Mouse (Mus musculus): ENCODE data around the gene Cd40lg. TPM values are rescaled to one million over a fixed set of nuclear protein-coding genes. Genes with fewer than 3 reads are reported as not detected.

Cd40lg gene
- not detected in 2 replicates for polyA plus RNA-seq (2014; fragmentation: Nextera tagmentation; extraction: Ambion mirVana)

- H3K9ac ChIP-seq (ENCODE audit: low read length) = no peak within 1 kb of the TSS
- no peak for DNase-seq (ENCODE audit: low spot score)
- WGBS = 92% methylated on average over 9 of the region's 9 CpGs
- H3K4me1 ChIP-seq (ENCODE audit: control insufficient read depth, insufficient read depth, low read length) = no peaks in the 10 kb centered on the region
- H3K4me3 ChIP-seq (ENCODE audit: low read depth, low read length) = no peak within 1 kb of the TSS
- no peaks in the 10 kb centered on the region for H3K36me3 ChIP-seq (ENCODE audit: control insufficient read depth, insufficient read depth, low read length)
- ATAC-seq (ENCODE audit: insufficient read depth, low FRiP score, low TSS enrichment) = no peak
- no peak within 1 kb of the TSS for H3K27ac ChIP-seq (ENCODE audit: low read depth, low read length)
- H3K27me3 ChIP-seq (ENCODE audit: control insufficient read depth, insufficient read depth, low read length) = no peaks in the 10 kb centered on the region
- H3K9me3 ChIP-seq (ENCODE audit: control insufficient read depth, low read length) = no peaks in the 10 kb centered on the region
- no peak within 1 kb of the TSS for H3K4me2 ChIP-seq (ENCODE audit: low read depth)
Observed at GRCm38 (mm10) chrX:57211876-57212275, at the start of gene Cd40lg. Gene Cd40lg (plus strand): TSS chrX:57212143.

- no peak overlapping the region for H3K4me2 ChIP-seq (ENCODE audit: low read depth)
- no peaks in the 10 kb centered on the region for H3K36me3 ChIP-seq (ENCODE audit: control insufficient read depth, insufficient read depth, low read length)
- H3K4me1 ChIP-seq (ENCODE audit: control insufficient read depth, insufficient read depth, low read length) = no peaks in the 10 kb centered on the region
- DNase-seq (ENCODE audit: low spot score) (no peak), ATAC-seq (ENCODE audit: insufficient read depth, low FRiP score, low TSS enrichment) (no peak)
- H3K9ac ChIP-seq (ENCODE audit: low read length) = no peak overlapping the region
- H3K27me3 ChIP-seq (ENCODE audit: control insufficient read depth, insufficient read depth, low read length) = no peaks in the 10 kb centered on the region
- no peak overlapping the region for H3K27ac ChIP-seq (ENCODE audit: low read depth, low read length)
- H3K9me3 ChIP-seq (ENCODE audit: control insufficient read depth, low read length) = no peaks in the 10 kb centered on the region
- H3K4me3 ChIP-seq (ENCODE audit: low read depth, low read length) = no peak overlapping the region
- 88% methylated on average over 1 of the region's 1 CpGs for WGBS
Observed at GRCm38 (mm10) chrX:57166549-57166948, 45.4 kb upstream of the Cd40lg start.

- Histone ChIP-seq H3K27me3 (ENCODE audit: control insufficient read depth, insufficient read depth, low read length) (no peaks in the 10 kb centered on the region), H3K27ac (ENCODE audit: low read depth, low read length) (no peak overlapping the region), H3K4me1 (ENCODE audit: control insufficient read depth, insufficient read depth, low read length) (no peaks in the 10 kb centered on the region), H3K4me2 (ENCODE audit: low read depth) (no peak overlapping the region), H3K36me3 (ENCODE audit: control insufficient read depth, insufficient read depth, low read length) (no peaks in the 10 kb centered on the region), H3K9ac (ENCODE audit: low read length) (no peak overlapping the region), H3K9me3 (ENCODE audit: control insufficient read depth, low read length) (no peaks in the 10 kb centered on the region), H3K4me3 (ENCODE audit: low read depth, low read length) (no peak overlapping the region)
- DNase-seq (ENCODE audit: low spot score) (no peak), ATAC-seq (ENCODE audit: insufficient read depth, low FRiP score, low TSS enrichment) (no peak)
Observed at GRCm38 (mm10) chrX:57171269-57171668, 40.7 kb upstream of the Cd40lg start.

GRCm38 (mm10) chrX:57177225-57177779 lies 34.6 kb upstream of the Cd40lg start:
- WGBS = 92% methylated on average over 13 of the region's 13 CpGs
- H3K9me3 ChIP-seq (ENCODE audit: control insufficient read depth, low read length) = no peaks in the 10 kb centered on the region
- no peak overlapping the region for H3K9ac ChIP-seq (ENCODE audit: low read length)
- DNase-seq (ENCODE audit: low spot score) = no peak
- H3K27ac ChIP-seq (ENCODE audit: low read depth, low read length) = no peak overlapping the region
- no peaks in the 10 kb centered on the region for H3K4me1 ChIP-seq (ENCODE audit: control insufficient read depth, insufficient read depth, low read length)
- no peak overlapping the region for H3K4me2 ChIP-seq (ENCODE audit: low read depth)
- no peaks in the 10 kb centered on the region for H3K27me3 ChIP-seq (ENCODE audit: control insufficient read depth, insufficient read depth, low read length)
- H3K4me3 ChIP-seq (ENCODE audit: low read depth, low read length) = no peak overlapping the region
- ATAC-seq (ENCODE audit: insufficient read depth, low FRiP score, low TSS enrichment) = no peak
- H3K36me3 ChIP-seq (ENCODE audit: control insufficient read depth, insufficient read depth, low read length) = no peaks in the 10 kb centered on the region

GRCm38 (mm10) chrX:57182470-57182869 lies 29.5 kb upstream of the Cd40lg start:
- no peaks in the 10 kb centered on the region for H3K36me3 ChIP-seq (ENCODE audit: control insufficient read depth, insufficient read depth, low read length)
- no peak overlapping the region for H3K27ac ChIP-seq (ENCODE audit: low read depth, low read length)
- H3K27me3 ChIP-seq (ENCODE audit: control insufficient read depth, insufficient read depth, low read length) = no peaks in the 10 kb centered on the region
- H3K4me2 ChIP-seq (ENCODE audit: low read depth) = no peak overlapping the region
- no peaks in the 10 kb centered on the region for H3K9me3 ChIP-seq (ENCODE audit: control insufficient read depth, low read length)
- H3K4me1 ChIP-seq (ENCODE audit: control insufficient read depth, insufficient read depth, low read length) = no peaks in the 10 kb centered on the region
- WGBS = 83% methylated on average over 2 of the region's 2 CpGs
- H3K4me3 ChIP-seq (ENCODE audit: low read depth, low read length) = no peak overlapping the region
- ATAC-seq (ENCODE audit: insufficient read depth, low FRiP score, low TSS enrichment) (no peak), DNase-seq (ENCODE audit: low spot score) (no peak)
- no peak overlapping the region for H3K9ac ChIP-seq (ENCODE audit: low read length)

GRCm38 (mm10) chrX:57183359-57183758 lies 28.6 kb upstream of the Cd40lg start:
- DNase-seq (ENCODE audit: low spot score) = no peak
- H3K9ac ChIP-seq (ENCODE audit: low read length) = no peak overlapping the region
- 91% methylated on average over 3 of the region's 3 CpGs for WGBS
- H3K27ac ChIP-seq (ENCODE audit: low read depth, low read length) = no peak overlapping the region
- ATAC-seq (ENCODE audit: insufficient read depth, low FRiP score, low TSS enrichment) = no peak
- H3K27me3 ChIP-seq (ENCODE audit: control insufficient read depth, insufficient read depth, low read length) = no peaks in the 10 kb centered on the region
- H3K36me3 ChIP-seq (ENCODE audit: control insufficient read depth, insufficient read depth, low read length) = no peaks in the 10 kb centered on the region
- no peak overlapping the region for H3K4me2 ChIP-seq (ENCODE audit: low read depth)
- no peaks in the 10 kb centered on the region for H3K4me1 ChIP-seq (ENCODE audit: control insufficient read depth, insufficient read depth, low read length)
- H3K9me3 ChIP-seq (ENCODE audit: control insufficient read depth, low read length) = no peaks in the 10 kb centered on the region
- H3K4me3 ChIP-seq (ENCODE audit: low read depth, low read length) = no peak overlapping the region

- DNase-seq (ENCODE audit: low spot score) = no peak
- ATAC-seq (ENCODE audit: insufficient read depth, low FRiP score, low TSS enrichment) = no peak
- Histone ChIP-seq H3K9ac (ENCODE audit: low read length) (no peak overlapping the region), H3K36me3 (ENCODE audit: control insufficient read depth, insufficient read depth, low read length) (no peaks in the 10 kb centered on the region), H3K4me3 (ENCODE audit: low read depth, low read length) (no peak overlapping the region), H3K27me3 (ENCODE audit: control insufficient read depth, insufficient read depth, low read length) (no peaks in the 10 kb centered on the region), H3K9me3 (ENCODE audit: control insufficient read depth, low read length) (no peaks in the 10 kb centered on the region), H3K4me2 (ENCODE audit: low read depth) (no peak overlapping the region), H3K27ac (ENCODE audit: low read depth, low read length) (no peak overlapping the region), H3K4me1 (ENCODE audit: control insufficient read depth, insufficient read depth, low read length) (no peaks in the 10 kb centered on the region)
- 89% methylated on average over 8 of the region's 8 CpGs for WGBS
Observed at GRCm38 (mm10) chrX:57187301-57187700, 24.6 kb upstream of the Cd40lg start.

GRCm38 (mm10) chrX:57189335-57189734 lies 22.6 kb upstream of the Cd40lg start:
- H3K4me1 ChIP-seq (ENCODE audit: control insufficient read depth, insufficient read depth, low read length) = no peaks in the 10 kb centered on the region
- H3K9ac ChIP-seq (ENCODE audit: low read length) = no peak overlapping the region
- no peak overlapping the region for H3K4me3 ChIP-seq (ENCODE audit: low read depth, low read length)
- ATAC-seq (ENCODE audit: insufficient read depth, low FRiP score, low TSS enrichment) (no peak), DNase-seq (ENCODE audit: low spot score) (no peak)
- H3K27ac ChIP-seq (ENCODE audit: low read depth, low read length) = no peak overlapping the region
- H3K9me3 ChIP-seq (ENCODE audit: control insufficient read depth, low read length) = no peaks in the 10 kb centered on the region
- H3K4me2 ChIP-seq (ENCODE audit: low read depth) = no peak overlapping the region
- WGBS = 80% methylated on average over 5 of the region's 5 CpGs
- no peaks in the 10 kb centered on the region for H3K27me3 ChIP-seq (ENCODE audit: control insufficient read depth, insufficient read depth, low read length)
- H3K36me3 ChIP-seq (ENCODE audit: control insufficient read depth, insufficient read depth, low read length) = no peaks in the 10 kb centered on the region

GRCm38 (mm10) chrX:57196319-57196718 lies 15.6 kb upstream of the Cd40lg start:
- DNase-seq (ENCODE audit: low spot score) (no peak), ATAC-seq (ENCODE audit: insufficient read depth, low FRiP score, low TSS enrichment) (no peak)
- 85% methylated on average over 9 of the region's 9 CpGs for WGBS

More at GRCm38 (mm10) chrX:57196319-57196718, 15.6 kb upstream of the Cd40lg start:
- Histone ChIP-seq H3K36me3 (ENCODE audit: control insufficient read depth, insufficient read depth, low read length) (no peaks in the 10 kb centered on the region), H3K4me3 (ENCODE audit: low read depth, low read length) (no peak overlapping the region), H3K9ac (ENCODE audit: low read length) (no peak overlapping the region), H3K27me3 (ENCODE audit: control insufficient read depth, insufficient read depth, low read length) (no peaks in the 10 kb centered on the region), H3K27ac (ENCODE audit: low read depth, low read length) (no peak overlapping the region), H3K4me2 (ENCODE audit: low read depth) (no peak overlapping the region), H3K4me1 (ENCODE audit: control insufficient read depth, insufficient read depth, low read length) (no peaks in the 10 kb centered on the region), H3K9me3 (ENCODE audit: control insufficient read depth, low read length) (no peaks in the 10 kb centered on the region)

Data from neural tube, embryonic 11.5 days (tissue).